Mouse (Mus musculus) spleen, postnatal 4 days (tissue): ENCODE data around the gene Vmn2r8.
"Not testable (repeated sequence)": the region's sequence is repeated elsewhere in the genome, so short reads cannot be mapped to it uniquely, and the experiment has no call there.

Experiments used
- DNase-seq, 2 experiments: peaks; one replicate each; pipeline ENCODE4 v3.0.0; 2022; ENCODE audit warnings: low spot score in 2 of 2

The Vmn2r8 gene

DNA sequence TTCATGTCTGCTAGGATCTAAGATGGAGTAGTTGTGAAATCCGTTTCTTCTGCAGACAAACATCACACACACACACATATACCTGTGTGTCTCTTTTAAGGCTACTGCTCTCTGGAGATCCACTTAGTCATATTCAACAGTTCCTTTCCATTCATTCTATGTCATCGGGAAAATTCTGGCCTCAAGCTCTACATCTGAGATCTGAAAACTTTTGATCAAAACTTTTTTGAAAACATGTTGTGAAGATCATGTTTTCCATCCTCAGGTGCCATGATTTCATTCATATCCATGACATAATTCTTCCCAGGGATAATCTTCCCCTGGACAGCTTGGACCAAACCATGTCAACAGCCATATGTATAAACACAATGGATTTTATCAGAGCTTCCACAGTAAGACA, at the start of gene Vmn2r8:
Vmn2r8 (minus strand) TSS at position 101 of the 400 bp plus-strand sequence.
- not testable (repeated sequence) for DNase-seq

DNA sequence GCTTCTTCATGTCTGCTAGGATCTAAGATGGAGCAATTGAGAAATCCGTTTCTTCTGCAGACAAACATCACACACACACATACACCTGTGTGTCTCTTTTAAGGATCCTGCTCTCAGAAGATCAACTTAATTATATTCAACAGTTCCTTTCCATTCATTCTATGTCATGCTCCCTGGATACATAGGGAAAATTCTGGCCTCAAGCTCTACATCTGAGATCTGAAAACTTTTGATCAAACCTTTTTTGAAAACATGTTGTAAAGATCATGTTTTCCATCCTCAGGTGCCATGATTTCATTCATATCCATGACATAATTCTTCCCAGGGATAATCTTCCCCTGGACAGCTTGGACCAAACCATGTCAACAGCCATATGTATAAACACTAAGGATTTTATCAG, 43.9 kb upstream of the Vmn2r8 start, which contains the start of gene Vmn2r9:
Vmn2r9 (minus strand) TSS at position 101 of the 400 bp plus-strand sequence.
- not testable (repeated sequence) for DNase-seq

DNA sequence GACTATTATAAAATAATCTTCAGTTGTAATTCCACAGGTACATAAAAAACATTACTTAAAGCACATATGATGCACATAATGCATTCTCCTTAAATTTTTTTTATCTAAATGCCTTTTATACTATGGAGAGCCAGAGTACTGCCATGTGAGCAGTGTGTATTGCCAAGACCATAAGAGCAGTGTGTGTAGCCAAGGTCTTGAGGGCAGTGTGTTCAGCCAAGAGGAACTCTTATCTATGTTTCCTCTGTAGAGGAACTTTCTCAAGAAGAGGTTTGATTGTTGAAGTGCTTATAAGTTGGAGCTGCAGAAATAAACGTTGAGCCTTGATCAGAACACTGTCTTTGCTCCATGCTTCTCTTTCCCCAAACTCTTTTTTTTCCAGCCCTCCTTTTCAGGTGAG, 40.8 kb upstream of the Vmn2r8 start:
- DNase-seq, result no peak

DNA sequence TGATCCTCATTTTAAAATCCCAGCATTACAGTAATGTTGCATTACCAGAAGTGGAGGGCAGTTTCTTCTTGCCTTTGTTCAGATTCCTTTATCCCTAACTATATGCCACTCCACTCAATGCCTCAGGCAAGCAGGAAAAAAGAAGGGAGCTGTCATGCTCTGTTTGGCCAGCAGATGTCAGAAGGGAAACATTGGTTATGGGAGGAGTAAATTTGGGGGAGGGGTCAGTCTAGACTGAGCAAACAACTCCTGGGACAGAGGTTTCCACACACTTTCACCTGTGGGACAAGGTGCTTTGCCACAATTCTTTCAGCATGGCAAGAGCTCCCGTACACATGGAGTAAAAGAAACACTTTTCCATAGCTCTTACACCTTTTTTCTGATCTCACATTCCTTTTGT, 27.5 kb upstream of the Vmn2r8 start:
- DNase-seq, result no peak

GRCm38 (mm10) chr5:108823276-108823675, 14.6 kb upstream of the Vmn2r8 start:
- DNase-seq, result no peak

DNA sequence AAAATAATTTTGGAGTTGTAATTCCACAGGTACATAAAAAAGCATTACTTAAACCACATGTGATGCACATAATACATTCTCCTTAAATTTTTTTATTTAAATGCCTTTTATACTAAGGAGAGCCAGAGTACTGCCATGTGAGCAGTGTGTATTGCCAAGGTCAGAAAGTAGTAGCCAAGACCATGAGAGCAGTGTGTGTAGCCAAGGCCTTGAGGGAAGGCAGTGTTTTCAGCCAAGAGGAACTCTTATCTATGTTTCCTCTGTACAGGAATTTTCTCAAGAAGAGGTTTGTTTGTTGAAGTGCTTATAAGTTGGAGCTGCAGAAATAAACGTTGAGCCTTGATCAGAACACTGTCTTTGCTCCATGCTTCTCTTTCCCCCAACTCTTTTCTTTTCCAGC, 5.0 kb downstream of the Vmn2r8 start:
- no peak for DNase-seq

- DNase-seq, result not testable (repeated sequence)
Observed at GRCm38 (mm10) chr5:108795263-108795662, 13.4 kb downstream of the Vmn2r8 start, which contains the start of gene Tmed11. TSS of gene Tmed11 (minus strand) at chr5:108795363.

- not testable (repeated sequence) for DNase-seq
Observed at GRCm38 (mm10) chr5:108790385-108790784, 18.3 kb downstream of the Vmn2r8 start.

GRCm38 (mm10) chr5:108774630-108775306, 33.9 kb downstream of the Vmn2r8 start, which contains the start of gene Rnf212:
TSS of gene Rnf212 (minus strand) at chr5:108774982.
- no peak for DNase-seq

DNA sequence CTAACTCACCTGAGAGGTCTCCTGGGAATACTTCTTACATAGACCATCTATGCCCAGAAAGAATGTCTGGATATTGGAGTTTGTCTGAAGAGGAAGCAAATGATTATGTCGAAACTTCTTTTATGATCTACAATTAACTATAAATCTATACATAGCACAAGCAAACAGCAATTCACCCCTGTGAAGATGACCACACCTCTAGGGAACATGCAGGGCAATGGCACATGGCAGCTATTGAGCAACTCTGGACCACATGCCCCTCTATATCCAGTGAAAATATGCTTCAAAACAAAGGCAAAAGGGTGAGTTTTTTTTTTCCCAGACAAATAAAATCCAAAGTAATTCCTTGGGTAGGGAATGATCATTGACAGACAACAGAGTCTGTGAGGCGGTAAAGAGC, 48.6 kb downstream of the Vmn2r8 start:
- no peak for DNase-seq

GRCm38 (mm10) chr5:108758396-108758795, 50.3 kb downstream of the Vmn2r8 start:
- no peak for DNase-seq

GRCm38 (mm10) chr5:108751258-108751657, 57.4 kb downstream of the Vmn2r8 start:
- not testable (repeated sequence) for DNase-seq

DNA sequence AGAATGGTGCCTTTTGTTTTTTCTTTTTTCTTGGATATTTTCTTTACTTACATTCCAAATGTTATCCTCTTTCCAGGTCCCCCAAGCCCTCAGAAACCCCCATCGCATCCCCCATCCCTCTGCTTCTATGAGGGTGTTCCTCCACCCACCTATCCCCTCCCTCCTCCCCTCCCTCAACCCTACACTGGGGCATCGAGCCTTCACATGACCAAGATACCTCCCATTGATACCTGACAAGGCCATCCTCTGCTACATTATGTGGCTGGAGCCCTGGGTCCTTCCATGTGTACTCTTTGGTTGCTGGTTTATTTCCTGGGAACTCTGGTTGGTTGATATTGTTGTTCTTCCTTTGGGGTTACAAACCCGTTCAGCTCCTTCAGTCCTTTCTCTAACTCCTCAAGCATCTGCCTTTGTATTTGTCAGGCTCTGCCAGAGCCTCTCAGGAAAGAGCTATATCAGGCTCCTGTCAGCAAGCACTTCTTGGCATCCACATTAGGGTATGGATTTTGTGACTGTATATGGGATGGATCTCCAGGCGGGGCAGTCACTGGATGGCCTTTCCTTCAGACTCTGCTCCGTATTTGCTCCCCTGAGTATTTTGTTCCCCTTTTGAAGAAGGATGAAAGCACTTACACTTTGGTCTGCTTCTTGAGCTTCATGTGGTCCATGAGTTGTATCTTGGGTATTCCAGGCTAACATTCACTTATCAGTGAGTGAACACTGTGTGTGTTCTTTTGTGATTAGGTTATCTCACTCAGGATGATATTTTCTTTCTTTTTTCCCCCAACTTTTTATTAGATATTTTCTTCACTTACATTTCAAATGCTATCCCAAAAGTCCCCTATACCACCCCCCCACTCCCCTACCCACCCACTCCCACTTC, 58.1 kb downstream of the Vmn2r8 start:
- DNase-seq, result no peak

DNA sequence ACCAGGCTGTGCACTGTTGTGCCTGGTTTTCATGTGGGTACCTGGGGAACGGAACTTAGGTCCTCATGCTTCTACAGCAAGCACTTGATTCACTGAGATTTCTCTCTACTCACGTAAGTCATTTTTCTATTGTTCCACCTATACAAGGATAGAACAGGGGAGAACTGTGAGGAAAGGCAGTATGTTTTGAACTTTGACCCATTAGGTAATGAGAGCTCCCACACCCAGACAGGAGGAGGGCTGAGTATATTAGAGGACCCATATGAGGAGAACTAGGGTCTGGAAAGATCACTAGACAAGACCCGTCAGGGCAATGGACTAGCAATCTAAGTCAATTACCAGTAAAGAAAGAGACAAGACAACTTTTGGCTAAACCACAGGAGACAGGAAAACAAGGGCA, 64.0 kb downstream of the Vmn2r8 start:
- DNase-seq, result no peak

DNA sequence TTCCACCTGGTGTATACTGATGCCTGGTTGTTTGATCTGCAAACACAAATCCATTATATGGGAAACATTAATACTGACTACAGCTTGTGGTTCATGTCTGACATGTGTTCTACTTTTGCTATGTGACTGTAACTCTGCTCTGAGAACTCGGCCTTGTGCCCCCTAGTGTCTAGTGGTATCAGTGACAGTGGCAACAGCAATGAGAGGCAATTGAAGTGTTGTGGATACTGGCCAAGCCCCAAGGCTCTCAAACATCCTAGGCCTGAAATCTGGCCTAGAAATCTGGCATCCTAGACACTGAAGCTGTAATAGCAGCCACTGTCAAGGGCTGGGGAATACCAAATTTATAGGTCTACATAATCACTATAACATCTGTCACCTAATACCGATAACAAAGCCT, 64.8 kb downstream of the Vmn2r8 start:
- DNase-seq, result no peak

GRCm38 (mm10) chr5:108742596-108742995, 66.1 kb downstream of the Vmn2r8 start:
- DNase-seq, result no peak

DNA sequence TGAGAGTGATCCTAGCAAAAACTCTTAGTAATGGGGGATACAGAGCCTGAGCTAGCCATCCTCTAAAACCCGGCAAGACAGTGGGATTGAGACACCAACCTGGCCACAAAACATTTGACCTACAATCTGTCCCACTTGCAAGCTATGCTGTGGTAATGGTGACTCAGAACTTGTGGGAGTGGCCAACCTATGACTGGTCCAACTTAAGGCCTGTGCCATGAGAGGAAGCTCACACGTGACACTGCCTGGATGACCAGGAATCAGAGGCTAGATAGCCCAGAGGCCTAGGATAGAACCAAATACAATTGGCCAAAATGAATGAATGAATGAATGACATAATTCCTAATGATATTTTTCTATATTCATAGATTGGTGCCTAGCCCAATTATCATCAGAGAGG, 66.8 kb downstream of the Vmn2r8 start:
- DNase-seq, result no peak
